Mouse (Mus musculus) E14TG2a.4 (cell line): ENCODE measurements around the gene Ttc26.

Experiments
- CTCF ChIP-seq: conservative IDR thresholded peaks from 2 replicates; pipeline ENCODE4 v1.5.1; 2014; ENCODE audit warnings: low read length
- NANOG ChIP-seq: IDR thresholded peaks from 2 replicates; pipeline ENCODE4 v1.6.1; 2014; ENCODE audit warnings: borderline replicate concordance, low read length, mixed read lengths

GRCm38 (mm10) chr6:38352451-38352850 is 28.8 kb upstream of the Ttc26 start:
- no peak for TF ChIP-seq CTCF
- no peak for TF ChIP-seq NANOG
